Mouse (Mus musculus) lung, postnatal 0 days (tissue): ENCODE results near the gene BC034090.

Source experiments
- CTCF ChIP-seq: IDR thresholded peaks from 2 replicates; pipeline ENCODE4 v1.5.1; 2016; ENCODE audit warnings: antibody characterized with exemption, mild to moderate bottlenecking
- EP300 ChIP-seq: IDR thresholded peaks from 2 replicates; pipeline ENCODE4 v1.6.1; 2016; ENCODE audit warnings: antibody characterized with exemption, mild to moderate bottlenecking, control low read depth

- no peak for TF ChIP-seq CTCF
- no peak for TF ChIP-seq EP300
Measured at GRCm38 (mm10) chr1:155253126-155253525, 8.9 kb upstream of the BC034090 start.
